Mouse (Mus musculus): ENCODE measurements around the gene Arid2.
A peak's percentile ranks its signal among the peaks of the same experiment; 100 is the strongest.
"Not testable (repeated sequence)": the region's sequence is repeated elsewhere in the genome, so short reads cannot be mapped to it uniquely, and the experiment has no call there.

The Arid2 gene

DNA sequence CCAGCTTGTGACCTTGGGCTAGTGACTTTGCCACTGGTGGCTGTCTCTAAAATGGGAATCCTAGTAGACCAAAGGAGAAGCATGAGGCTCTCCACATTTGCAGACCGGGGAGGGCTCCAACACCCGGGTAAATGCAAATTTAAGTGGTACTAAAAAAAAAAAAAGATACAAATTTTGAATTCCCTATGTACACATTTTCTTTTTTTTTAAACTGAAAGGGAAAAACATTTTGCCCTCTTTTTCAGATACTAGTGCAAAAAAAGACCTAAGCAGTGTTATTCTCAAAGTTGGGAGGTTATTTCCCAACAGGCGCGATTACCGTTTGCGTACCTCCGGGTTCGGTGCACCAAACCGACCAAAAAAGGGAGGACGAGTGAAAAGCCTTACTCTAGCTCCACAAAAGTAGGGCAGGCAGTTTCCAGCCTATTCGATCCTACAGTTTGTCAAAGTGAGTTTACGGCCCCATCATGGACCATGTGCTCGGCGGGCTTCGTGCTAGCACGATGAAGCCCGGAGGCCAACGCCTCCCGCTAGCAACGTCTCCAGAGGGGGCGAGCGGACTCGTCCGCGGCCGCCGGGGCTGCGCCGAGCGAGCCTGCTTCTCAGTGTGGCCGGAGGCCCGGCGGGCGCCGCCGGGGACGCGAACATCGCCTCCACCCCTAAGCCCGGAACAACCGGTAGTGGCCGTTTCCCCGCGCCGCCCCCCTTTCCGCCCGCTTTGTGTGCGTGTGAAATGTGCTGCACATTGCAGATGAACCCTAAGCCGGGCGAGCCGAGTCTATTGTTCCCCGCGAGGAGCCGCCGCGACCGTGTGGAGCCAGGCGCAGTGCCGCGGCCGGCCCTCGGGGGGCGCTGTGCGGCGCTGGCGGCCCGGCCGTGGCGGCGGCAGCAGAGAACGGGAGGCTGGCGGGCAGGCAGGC lies 1.0 kb upstream of the Arid2 start:
- peak; percentile 75 for DNase-seq (ENCODE audit: low read depth, low spot score)

DNA sequence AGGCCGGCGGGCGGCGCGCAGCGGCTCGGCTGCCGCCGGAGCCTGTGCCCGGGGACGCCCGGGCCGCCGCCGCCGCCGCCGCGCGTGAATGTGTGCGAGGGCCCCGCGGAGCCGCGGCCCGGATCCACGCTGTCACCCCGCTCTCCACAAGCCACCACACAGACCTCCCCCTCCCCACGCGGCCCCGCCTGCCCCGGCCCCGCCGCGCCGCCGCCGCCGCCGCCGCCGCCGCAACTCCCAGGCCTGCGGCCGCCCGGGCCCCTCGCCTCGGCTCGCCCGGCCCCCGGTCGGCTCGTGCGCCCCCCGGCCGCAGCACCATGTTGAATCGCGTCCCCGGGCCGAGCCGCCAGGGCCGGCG lies 404 bp upstream of the Arid2 start:
- no peak for DNase-seq (ENCODE audit: low read depth, low spot score)

DNA sequence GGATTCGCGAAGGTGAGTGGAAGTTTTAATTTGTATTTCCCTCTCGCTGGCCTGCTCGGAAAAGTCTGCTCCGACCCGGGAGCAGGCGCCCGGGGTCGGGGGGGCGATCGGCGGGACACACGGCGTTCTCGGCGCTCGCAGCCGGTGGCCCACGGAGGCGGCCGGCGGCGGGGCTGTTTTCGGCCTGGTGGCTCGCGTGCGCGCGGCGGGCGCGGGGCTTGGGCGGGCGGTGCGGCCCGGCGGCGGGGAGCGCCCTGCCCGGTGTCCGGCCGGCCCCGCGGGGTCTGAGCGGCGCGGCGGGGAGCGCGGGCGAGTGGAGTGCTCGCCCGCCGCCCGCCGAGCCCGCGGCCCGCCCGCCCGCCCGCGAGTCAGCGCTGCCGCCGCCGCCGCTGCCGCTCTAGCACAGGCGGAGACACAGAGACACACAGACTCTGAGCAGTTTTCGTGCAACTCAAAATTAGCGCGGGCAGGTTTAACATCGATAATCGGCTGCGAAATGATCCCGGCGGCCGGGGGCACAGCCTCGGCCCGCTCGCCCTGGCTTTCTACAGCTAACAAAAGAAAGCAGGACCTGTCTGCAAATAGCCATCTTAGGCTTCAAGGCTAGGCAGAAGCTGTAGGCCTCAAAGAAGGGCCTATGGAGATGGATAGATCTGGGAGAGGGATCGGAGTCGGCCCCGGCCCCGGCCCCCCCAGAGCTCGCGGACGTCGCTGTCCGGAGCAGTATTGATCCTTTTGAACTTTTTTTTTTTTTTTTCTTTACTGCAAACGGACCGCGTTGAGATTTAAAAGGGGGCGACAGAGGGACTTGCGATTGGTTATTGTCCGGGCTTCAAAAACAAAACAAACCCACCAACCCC lies 888 bp downstream of the Arid2 start:
- DNase-seq (ENCODE audit: low read depth, low spot score), result no peak

DNA sequence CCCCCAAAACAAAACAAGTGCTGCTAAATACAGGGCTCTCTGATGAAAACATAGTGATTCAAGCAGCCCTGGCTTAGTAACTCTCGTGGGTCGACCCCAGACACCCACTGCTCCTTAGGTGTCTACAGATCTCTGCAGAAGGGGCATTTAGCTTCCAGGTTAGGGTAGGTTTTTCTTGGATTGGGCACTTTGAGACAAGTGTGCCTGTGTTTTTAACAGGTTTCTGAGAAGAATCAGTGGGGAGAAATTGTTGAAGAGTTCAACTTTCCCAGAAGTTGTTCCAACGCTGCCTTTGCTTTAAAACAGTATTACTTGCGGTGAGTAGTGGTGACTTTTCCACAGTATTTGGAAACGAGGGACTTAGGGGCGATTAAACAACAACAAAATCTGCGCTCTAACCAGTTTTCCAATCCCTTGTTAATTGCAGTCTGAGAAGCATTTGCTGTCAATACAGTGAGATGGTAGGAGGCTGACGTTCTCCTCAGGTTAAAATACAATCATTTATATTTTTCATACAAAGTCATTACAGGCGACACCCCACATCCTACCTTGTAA lies 1.6 kb downstream of the Arid2 start:
- no peak for DNase-seq (ENCODE audit: low read depth, low spot score)

DNA sequence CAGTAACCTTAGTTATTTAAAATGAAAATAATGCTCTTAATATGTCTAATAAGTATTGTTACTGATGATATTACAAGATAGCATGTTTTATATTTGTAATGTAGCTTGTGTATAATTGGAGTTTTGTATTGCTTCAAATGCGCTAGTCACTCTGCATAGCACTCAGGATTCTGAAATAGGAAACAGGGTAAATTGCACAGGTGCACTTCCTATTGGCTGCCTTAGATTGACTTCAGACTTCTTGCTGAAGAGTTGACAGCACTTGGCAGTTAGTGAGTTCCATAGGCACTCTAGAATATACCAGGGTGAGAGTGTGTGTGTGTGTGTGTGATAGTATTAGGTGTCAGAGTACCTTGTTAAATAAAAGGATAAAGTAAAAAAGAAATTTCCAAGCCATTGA lies 2.7 kb downstream of the Arid2 start:
- no peak for DNase-seq (ENCODE audit: low read depth, low spot score)

DNA sequence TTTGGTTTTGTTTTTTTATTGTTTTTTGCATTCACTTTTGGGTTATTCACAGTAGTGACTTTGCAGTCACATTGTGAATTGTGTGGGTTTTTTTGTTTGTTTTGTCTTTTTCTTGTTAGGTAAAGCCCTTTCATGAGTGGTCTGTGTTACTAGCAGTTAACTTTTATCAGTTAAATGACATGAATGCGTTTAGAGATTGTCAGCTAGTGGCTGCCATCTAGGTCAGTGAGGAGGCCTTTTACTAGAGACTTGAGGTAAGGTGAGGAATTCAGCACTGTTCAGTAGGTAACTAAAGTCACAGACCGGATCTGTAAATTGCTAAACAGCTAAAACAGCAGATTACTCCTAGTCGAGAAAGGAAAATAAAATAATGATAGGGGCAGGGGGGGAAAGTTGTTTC lies 6.1 kb downstream of the Arid2 start:
- no peak for DNase-seq (ENCODE audit: low read depth, low spot score)

DNA sequence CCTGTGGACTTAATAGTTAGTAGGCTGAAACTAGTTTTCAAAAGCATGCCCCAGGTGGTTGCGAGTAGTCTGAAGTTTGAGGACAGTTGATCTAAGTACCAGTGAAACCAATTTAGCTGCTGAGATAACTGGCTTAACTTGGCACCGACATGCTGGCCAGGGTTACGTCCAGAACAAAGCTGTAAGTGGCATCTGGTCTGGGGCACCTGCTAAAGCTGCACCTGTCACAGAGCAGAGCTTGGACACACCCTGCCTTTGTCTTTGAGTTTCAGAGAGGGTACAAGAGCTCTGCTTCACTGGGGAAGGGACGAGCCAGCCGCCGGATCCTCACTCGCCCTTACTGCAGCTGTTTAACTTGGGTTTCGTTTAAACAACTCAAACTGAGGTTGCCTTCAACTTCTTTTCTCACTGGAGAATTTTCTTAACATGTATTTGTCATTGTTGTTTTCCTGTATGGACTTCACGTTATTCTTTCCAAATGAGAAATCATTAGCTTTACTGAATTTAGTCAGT lies 9.8 kb downstream of the Arid2 start:
- no peak for DNase-seq (ENCODE audit: low read depth, low spot score)

DNA sequence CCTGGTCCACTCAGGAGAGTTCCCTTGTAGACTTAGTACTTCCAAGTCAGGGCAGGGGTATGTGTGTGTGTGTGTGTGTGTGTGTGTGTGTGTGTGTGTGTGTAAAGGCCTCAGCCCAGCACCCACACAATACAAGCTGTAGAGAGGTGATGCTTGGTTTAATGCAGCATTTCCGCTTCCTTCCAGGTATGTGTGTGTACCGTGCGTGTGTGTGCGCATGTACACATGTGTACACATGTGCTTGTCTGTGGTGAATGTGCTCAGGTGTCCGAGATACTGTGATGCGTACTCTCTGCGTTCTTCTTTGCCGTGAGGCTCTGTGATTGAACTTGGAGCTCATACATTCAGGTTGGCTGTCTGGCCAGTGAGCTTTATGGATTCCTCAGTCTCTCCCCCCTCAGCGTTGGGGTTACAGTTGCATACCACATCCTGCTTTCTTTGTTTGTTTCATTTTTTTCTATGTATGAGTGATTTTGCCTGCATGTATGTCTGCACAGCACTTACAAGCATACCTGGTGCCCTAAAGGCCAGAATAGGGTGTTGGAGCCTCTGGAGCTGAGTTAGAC lies 10.4 kb downstream of the Arid2 start:
- DNase-seq (ENCODE audit: low read depth, low spot score), result no peak

DNA sequence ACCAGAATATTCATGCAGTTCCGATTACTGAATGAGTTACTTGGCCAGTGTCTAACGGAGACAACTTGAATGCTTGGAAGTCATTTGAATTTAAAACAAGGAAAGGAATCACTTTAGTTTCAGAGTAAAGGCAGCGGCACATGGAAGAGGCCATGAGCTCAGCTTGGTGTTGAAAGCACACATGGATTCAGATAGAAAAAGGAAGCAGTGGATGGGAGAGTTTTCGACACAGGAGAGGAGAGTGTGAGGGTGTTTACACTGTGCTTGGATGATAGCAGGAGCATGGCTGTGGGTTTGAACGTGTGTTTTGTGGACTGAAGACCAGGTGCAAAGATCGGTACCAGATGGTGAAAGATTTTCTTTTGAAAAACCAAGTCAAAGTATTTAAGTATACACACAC lies 22.0 kb downstream of the Arid2 start:
- DNase-seq (ENCODE audit: low read depth, low spot score), result no peak

DNA sequence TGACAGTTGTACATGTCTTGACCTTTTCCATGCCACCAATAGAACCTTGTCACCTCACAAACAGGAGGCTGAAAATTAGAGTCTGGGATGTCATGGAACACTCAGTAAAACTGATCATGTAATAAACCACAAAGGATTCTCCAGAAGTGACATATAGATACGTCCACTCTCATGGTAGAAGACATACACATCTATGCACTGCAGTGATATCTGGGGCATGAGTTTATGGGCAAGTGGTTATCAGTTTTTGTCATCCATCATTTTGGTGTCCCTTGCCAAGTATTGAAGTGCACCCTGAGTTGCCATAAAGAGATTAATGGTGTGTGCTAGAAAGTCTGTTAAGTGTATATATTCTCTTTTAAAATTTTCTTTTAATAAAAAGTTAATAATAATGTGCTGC lies 25.6 kb downstream of the Arid2 start:
- DNase-seq (ENCODE audit: low read depth, low spot score), result no peak

DNA sequence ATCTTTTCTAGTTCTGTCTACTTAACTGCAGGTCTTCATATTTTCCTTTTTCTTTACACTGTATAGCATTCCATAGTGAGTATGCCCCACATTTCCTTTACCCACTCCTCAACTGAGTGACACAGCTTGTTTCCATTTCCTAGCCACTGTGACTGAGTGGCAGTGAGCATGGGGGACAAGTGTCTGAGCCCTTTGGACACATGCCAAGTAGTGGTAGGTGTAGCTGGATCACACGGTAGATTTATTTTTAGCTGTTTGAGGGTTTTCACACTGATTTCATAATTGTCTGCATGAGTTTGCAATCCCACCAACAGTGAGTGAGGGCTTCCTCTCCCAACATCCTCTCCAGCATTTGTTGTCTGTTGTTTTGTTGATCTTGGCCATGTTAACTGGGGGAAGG lies 28.3 kb downstream of the Arid2 start:
- DNase-seq (ENCODE audit: low read depth, low spot score), result no peak

DNA sequence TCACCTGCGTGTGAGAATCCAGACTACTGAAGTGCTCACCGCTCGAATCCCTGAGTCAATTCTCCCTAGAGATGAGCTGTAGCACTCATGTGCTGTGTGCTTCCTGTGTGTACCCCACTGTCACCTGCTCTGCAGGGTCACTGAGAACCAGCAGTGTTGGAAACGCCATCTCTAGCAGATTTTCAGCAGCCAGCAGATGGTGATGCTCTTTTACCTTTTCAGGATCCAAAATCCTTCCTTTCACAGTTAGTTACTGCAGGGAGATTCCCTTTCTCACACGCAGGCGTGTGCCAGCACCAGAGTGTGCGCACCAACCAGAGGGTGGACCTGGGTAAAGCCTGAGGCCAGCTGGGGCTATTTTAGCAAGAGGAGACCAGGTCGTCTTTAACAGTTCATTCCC lies 32.0 kb downstream of the Arid2 start:
- no peak for DNase-seq (ENCODE audit: low read depth, low spot score)

DNA sequence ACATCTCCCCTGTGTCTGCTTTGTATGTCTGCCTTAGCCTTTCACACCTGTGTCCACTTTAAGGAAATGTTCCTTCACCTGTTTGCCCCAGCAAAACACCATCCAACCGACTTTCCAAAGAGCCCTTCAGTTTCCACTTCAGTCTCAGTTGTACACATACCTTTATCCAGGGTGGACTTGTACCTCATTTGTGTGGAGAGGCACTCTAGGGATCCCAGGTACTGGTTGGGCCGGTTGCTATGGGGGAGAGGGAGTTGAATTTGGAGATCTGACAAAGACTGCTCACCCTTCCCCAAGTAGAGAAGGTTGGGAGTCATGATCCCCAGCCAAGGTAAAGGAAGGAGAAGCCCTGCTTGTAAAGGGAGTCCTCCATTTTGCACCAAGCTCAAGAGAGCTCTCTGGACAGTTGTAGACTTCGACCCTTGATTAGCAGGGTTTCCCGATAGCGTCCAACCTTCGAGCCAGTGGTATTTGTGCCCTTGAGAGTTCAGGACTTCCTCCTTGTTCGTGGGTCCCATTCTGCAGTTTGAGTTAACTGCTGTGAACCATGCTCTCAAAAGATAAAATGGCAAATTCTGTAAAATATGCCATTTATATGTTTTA lies 38.5 kb downstream of the Arid2 start:
- DNase-seq (ENCODE audit: low read depth, low spot score), result no peak

DNA sequence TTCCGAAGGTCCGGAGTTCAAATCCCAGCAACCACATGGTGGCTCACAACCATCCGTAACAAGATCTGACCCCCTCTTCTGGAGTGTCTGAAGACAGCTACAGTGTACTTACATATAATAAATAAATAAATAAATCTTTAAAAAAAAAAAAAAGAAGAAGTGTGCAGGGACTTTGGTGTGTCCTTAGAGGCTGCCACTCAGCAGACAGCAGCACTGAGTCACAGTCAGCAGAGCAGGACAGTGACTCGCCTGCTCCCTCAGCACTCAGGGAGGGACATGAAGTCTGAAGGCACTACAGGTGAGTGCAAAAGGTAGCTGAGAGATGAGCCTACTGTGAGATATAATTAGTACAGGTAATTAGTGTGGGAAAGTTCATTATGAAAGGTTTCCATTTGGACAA lies 41.4 kb downstream of the Arid2 start:
- DNase-seq (ENCODE audit: low read depth, low spot score), result not testable (repeated sequence)

DNA sequence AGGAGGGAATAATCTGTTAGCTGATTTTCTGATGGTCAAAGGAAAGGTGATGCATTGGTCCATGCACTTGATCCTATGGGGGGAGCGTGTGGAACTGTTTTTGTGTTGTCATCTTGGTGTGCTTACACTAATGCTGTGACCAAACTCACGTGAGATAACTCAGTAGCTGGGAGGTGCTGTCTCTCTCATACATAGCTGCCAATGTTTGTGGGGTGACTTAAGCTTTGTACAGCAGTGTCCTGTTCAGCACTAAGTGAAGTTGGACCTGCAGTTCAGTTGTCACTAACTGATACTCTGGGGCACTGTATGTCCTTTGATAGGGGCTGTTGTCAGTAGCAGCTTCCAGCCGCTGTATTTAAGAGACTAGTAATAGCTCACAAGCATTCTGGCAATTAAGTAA lies 43.2 kb downstream of the Arid2 start:
- no peak for DNase-seq (ENCODE audit: low read depth, low spot score)

DNA sequence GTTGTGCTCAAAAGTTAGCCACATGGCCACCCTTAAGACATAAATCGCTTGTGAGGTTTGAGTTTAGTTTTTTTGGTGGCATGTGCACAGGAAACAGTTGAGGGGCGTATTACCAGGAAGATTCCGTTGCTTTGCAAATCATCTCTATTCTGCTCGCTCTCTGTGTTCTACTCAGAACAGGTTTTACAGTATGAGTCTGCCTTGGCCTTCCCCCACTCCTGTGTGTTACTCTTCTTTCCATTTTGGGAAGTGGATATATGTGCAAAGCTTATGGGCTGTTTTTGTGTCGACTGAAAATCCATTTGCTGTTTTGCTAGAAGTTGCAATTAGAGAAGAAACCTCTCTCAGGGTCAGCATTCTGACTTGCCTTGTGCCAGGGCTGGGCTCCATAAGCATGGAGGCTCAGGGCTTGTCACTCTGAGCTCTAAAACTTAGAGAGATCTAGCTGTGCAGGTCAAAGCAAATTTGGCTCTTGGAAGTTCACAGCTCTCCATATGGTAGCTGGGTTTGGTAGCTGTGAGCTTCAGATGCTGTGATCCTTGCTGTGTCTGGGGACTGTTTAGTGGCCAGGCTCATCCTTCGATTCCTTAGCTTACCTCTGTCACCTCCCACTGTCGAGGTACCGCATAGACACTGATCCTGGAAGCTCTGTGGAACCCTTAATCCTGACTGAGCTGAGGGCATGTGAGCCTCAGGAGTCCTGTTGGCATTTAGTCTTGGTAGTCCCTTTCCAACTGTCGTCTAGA lies 45.3 kb downstream of the Arid2 start:
- peak; percentile 21 for DNase-seq (ENCODE audit: low read depth, low spot score)

DNA sequence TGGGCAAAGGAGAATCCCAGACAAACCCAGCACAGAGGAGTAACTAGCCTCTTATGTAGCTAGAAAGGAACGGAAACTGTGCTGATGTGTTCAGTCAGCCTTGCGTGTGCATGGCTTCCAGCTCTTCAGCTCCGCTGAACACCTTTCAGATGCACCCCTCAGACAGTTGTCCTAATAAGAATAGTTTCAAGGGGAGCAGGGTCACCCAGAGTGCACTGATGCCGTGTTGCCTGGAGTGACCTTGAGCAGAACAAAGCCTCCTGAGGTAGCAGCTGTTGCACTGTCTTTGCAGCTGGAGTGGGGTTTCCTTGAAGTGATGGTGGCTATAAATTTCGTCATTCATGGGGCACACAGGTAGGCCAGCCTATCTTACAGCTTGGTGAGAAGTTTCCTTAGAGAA lies 46.0 kb downstream of the Arid2 start:
- DNase-seq (ENCODE audit: low read depth, low spot score), result no peak

DNA sequence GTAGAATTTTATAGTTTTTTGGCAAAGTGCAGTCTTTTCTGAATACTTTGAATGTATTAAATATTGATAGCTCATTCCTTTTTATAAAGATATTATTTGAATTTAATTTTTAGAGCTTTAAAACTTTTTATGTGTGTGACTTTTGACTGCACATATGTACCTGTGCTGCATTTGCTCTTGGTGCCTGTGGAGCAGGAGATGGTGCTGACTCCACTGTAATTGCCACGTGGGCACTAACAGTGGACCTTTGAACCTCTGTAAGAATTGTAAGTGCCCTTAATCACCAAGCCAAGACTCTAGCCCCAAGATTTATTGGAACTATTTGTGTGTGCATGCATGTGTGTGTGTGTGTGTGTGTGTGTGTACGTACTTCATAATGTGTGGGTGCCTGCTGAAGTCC lies 53.6 kb downstream of the Arid2 start:
- DNase-seq (ENCODE audit: low read depth, low spot score), result no peak

DNA sequence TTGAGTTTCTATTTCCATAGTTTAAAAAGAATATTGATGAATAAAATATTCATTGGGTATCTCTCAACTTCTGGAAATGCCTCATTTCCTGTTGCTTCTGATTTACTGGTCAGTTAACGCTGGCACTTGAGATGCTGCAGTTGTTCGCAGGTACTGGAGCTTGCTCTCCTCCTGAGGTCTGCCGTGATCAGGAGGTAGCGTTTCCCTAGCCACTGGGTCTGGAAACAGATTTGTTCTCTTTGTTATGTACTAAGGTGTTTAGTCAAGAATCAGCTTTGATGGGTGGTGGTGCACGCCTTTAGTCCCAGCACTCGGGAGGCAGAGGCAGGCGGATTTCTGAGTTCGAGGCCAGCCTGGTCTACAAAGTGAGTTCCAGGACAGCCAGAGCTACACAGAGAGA lies 54.8 kb downstream of the Arid2 start:
- no peak for DNase-seq (ENCODE audit: low read depth, low spot score)

DNA sequence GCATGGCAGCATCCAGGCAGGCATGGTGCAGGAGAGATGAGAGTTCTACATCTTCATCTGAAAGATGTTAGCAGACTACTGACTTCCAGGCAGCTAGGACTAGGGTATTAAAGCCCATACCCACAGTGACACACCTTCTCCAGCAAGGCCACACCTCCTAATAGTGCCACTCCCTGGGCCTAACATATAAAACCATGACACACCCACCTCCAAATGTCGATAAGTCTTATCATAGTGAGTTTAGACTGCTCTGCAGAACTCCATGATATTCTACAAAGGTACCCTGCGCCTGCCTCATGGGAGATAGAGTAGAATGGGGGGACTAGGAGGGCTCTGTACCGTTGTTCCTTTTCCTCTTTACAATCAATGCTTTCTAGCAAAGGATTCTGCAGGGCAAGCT lies 55.6 kb downstream of the Arid2 start:
- DNase-seq (ENCODE audit: low read depth, low spot score), result no peak

Data from telencephalon, adult 2 months (tissue).